Mouse (Mus musculus) naive thymus-derived CD4-positive, alpha-beta T cell, adult 2 months (primary cell): Measurements from ENCODE around the gene Olfr223.
"Not testable (repeated sequence)": the region's sequence is repeated elsewhere in the genome, so short reads cannot be mapped to it uniquely, and the experiment has no call there.

Experiments used
- DNase-seq: peaks from one replicate; pipeline ENCODE4 v3.0.0-alpha.2; 2011; ENCODE audit warnings: low read depth

Olfr223 gene

DNA sequence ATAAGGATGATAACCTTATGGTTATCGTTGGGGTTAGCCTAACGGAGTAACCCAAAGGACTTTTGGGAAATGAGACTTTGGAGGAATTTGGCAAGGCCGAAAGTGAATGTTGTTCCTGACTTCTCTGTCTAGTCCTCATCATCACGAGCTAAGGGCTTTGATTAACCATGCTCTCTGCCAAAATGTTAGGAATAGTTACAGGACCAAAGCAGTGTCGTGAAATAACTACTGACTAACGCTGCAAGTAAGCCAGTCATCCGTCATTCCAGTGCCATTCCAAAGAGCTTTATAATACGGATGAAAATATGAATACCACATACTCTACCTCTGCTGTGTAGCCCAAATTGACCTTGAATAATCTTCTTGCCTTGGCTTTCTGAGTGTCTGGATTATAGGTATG lies 3.9 kb upstream of the Olfr223 start:
- no peak for DNase-seq

DNA sequence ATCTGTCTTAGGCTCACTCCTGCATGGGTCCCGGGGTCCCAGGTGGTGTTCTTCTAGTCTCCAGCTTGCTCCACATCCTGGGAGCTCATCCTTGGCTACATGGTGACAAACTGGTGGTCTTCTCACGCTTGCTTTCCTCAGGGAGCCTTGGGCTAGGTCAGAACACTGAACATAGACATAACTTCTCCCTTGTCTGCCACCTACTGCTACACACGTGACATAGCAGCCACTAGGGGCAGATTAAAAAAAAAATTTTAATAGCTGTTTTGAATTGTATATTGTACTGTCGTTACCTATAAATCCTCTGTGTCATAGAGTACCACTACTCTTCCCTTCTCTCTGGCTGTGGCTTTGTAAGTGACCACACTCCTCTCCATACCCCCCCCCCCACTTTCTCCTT lies 3.0 kb upstream of the Olfr223 start:
- DNase-seq = no peak

DNA sequence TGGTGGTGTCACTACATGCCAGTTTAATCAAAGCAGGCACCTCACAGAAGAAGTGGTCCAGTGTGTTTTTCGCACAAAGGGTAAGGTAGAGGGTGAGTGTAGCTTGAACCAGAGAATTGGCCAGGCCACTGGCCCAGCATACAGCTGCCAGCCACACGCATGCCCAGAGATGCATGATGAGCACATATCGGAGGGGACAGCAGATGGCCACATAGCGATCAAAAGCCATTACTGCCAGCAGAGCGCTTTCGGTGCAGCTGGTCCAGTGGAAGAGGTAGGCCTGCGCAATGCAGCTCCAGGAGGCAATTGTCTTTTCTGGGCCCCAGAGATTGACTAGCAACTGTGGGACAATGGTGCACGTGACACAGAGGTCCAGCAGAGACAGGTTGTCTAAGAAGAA lies 3.6 kb downstream of the Olfr223 start:
- DNase-seq = no peak

DNA sequence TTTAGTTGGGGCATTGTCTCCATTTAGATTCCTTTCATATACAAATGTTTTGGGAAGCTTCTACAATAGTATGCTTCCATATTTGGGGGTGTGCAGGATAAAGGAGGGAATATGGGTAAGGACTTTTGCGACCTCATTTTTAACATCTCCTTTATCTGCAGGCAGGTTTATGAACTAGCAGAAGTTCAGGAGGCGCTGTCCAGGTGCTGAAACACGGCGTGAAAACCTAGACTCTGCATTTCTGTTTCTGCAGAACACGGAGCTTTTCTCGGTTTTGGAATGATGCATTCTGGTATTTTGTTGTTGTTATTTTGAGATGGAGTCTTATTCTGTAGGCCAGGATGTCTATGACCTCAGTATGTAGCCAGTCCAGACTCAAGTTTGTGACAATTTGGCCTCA lies 8.6 kb downstream of the Olfr223 start:
- no peak for DNase-seq

DNA sequence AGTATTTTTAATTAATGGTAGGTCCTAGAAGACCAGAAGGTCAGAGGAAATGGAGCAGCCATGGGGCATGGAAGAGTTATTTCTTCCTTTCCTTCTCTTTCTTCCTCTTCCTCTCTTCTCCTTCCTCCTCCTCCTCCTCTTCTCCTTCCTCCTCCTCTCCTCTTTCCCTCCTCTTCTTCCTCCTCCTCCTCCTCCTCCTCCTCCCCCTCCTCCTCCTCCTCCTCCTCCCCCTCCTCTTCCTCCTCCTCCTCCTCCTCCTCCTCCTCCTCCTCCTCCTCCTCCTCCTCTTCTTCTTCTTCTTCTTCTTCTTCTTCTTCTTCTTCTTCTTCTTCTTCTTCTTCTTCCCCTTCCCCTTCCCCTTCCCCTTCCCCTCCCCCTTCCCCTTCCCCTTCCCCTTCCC lies 17.0 kb downstream of the Olfr223 start, which contains the start of gene Olfr222:
Gene Olfr222 (minus strand): TSS at position 101 of the 400 bp plus-strand sequence.
- DNase-seq = not testable (repeated sequence)

DNA sequence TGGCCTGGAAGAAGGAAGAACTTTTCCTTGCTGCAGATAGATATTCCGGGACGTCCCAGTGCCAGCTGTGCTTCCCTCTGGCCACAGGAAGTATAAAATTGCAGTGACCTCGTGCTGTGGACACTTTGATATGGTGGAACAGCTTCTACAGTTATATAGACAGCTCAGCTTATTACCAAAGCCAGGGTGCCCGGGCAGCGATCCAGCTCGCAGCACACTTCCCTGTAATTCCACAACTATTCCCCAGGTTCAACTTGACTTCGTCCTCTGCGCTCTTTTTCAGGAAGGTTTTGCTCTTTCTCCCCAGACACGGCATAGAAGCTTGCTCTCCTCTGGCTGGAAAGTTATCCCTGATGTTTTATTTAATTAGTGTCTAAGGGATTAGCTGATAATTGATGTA lies 17.4 kb downstream of the Olfr223 start:
- DNase-seq = no peak

DNA sequence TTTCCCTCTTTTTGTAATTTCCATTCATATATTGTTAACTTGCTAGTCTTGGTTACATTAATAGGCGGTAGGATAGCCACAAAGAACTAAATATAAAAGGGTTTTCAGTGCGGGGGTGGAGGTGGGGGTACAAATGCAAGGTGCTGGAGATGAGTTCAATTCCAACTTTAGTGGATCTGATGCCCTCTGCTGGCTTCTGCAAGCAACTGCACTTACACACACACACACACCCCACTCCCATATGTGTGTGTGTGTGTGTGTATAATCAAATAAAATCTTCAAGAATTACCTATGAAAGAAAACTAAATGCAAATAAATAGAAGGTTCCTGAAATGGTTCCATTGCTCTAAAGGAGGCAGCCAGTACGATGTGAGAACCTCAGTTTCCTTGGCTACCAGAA lies 23.8 kb downstream of the Olfr223 start:
- peak; percentile 21 for DNase-seq

DNA sequence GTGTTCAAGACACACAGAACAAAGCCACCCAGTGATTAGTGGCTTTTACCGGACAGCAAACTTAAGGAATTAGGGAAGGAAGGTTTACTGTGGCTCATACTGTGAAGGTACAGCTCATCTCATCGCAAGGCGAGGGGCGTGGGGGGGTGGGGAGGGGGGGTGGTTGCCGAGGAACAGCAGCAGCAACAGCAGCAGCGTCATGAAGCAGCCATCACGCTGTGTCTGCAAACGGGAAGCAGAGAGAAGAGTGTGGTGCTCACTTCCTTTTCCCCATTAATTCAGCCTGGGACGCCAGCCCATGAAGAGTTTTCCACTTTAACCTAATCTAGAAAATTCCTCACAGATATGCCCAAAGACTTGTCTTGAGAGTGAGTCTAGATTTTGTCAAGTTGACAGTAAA lies 30.3 kb downstream of the Olfr223 start:
- no peak for DNase-seq

DNA sequence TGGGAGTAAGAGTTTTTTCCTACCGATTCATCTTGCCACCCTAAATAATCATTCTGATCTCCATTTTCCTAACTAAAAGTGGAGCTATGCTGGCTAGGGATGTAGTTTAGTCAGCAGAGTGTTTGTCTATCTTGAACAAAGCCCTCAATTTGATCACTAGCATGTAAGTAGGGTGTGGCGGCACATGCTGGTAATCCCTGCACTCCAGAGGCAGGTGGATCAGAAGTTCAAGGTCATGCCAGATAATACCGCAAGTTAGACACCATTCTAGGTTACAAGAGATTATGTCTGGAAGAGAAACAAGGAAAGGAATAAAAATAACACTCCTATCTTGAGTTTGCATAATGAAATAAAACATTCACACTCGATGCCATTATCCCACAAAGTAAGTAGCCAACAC lies 30.8 kb downstream of the Olfr223 start:
- DNase-seq = no peak

DNA sequence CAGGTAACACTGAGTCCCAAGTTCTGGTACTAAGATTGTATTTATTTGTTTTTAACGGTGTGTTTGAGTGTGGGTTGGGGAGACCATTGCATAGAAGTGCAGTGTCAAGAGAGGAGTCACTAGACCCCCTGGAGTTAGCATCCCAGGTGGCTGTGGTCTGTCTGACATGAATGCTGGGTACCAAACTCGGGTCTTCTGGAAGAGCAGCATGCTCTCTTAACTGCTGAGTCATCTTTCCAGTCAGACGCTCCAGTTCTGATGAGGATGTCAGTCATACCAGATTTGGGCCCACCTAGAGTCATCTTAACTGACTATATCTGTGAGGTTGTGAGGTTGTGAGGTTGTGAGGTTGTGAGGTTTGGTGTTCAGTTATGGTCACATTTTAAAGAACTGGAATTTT lies 32.2 kb downstream of the Olfr223 start:
- no peak for DNase-seq

DNA sequence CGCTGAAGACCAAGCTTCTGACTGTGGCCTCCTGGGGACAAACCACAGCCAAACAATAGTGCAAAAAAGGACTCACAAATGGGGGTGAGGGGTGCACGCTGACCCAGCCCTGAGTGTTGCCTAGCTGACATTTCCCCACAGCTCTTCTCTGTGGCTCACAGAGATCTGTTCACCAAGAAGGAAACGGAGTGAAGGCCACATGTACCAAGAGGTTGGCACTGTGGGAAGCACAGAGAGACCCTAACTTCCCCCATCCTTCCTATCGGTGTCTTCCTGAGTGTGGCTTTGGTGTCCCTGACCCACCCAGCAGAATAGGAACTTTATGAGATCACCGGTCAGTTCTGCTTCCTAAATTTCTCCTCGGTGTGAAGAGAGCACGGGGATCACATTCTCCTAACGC lies 38.6 kb downstream of the Olfr223 start:
- no peak for DNase-seq

DNA sequence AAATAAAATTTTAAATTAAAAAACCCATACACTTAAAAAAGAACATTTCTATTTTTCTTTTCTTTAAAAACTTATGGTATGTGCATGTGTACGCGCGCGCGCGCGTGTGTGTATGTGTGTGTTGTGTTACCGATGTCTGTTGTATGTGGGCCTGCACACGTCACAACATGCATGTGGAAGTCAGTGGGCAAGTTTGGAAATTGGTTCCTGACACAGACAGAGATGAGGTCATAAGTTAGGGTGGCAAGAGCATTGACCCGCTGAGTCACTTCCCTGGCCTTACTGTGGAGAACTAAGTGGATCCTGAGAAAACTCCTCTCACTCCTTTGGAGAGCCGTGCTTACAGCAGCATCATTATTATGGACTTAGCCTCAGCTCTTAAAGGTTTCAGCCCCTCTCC lies 39.0 kb downstream of the Olfr223 start:
- no peak for DNase-seq

DNA sequence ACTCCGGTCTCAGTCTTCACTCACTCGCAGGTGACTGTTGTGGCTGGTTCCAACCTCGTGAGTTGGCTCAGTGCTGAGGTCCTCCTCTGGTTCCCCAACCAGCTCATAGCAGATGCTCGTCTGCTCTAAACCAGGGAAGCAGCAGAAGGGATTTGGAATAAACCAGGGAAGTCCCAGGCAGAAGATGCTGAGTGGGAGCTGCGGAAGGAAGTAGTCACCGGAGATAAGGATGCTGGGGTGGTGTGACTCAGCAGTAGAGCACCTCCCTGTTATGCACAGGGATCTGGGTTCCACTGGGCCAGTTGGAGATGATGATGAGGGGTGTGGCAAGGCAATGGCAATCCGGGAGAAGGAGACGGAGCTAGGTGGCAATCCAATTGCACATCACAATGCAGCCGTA lies 49.1 kb downstream of the Olfr223 start:
- DNase-seq = no peak

DNA sequence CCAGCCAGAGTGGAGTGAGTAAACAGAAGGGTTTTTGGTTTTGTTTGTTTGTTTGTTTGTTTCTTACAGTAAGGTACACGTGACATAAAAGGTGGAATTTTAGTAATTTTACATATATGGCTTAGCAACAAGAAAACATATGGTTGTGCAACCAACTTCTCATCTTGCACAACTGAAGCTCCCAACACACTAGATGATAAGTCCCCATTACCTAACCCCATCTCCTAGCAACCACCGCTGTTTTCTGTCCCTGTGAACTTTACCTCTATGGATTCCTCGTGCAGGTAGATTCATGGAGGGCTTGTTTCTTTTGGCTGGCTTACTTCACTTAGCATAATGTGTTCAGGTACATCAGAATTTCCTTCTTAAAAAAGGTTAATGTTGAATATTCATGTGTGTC lies 49.7 kb downstream of the Olfr223 start:
- no peak for DNase-seq

DNA sequence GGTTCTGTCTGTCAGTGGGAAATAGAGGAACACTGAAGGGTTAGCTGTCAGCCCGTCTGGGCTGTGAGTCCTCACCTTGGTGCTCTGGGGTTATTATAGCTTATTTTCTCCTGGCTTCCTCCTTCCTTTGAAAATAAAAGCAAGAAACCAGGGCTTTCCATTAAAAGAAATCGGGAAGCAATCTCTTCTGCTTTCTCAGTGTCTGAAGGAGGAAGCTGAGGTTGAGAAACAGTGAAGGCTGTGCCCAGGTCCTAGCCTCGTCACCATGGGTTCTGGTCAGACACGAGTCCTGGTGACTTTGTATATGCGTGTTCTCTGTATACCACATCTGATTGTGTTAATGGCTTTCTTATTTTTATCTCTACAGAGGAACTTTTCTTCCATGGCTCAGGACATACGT lies 50.6 kb downstream of the Olfr223 start:
- DNase-seq = no peak

DNA sequence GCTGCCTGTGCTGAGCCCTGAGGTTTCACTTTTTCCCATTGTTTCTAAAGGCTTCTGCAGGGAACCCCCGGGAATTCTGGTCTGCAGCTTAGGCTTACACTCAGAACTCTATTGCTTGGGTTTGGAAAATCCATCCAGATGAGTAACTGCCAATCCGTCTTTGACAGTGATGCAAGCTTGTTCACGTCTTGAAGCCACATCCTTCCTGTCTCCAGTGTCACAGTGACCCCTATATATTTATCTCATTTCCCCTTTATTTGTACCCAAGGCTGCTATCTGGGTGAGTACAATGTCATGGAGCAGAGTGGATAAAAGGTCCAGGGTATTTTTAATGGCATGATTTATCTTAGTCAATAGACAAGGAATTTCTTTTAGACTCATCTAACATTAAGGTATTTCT lies 51.8 kb downstream of the Olfr223 start, which contains the start of gene Nlrp3:
Gene Nlrp3 (plus strand): TSS at position 245 of the 400 bp plus-strand sequence.
- no peak for DNase-seq

DNA sequence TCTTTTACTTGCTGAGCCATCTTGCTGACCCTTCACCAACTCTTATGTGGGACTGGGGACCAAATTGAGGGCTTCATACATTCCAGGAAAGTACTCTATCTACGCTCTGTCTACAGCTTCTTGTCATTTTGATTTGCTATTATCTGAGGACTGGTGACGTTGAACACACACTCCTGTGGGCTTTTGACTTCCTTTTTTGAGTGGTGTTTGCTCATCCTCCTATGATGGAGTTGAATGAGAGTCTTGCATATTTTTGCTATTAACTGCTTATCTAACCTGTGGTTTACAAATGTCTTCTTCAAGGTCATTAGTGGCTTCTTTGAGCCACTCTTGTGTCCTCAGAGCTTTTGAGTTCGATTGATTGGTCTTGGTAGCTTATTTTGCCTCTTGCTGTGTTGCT lies 53.0 kb downstream of the Olfr223 start:
- DNase-seq = no peak
